Mouse (Mus musculus) kidney, adult 2 months (tissue): ENCODE data around the gene Atp2b2.

Experiments
- CTCF ChIP-seq: fragments of 200-500 bp; conservative IDR thresholded peaks from 2 replicates; pipeline ENCODE4 v1.5.1; 2011; ENCODE audit warnings: low read depth, mild to moderate bottlenecking, control low read depth, low read length, moderate library complexity, mixed read lengths; ENCODE audit not compliant: insufficient read depth, insufficient read length
- POLR2A ChIP-seq: fragments of 200-500 bp; IDR thresholded peaks from one replicate; pipeline ENCODE4 v1.6.1; 2011; ENCODE audit warnings: low read depth, low read length, control low read depth

- no peak for TF ChIP-seq CTCF
- TF ChIP-seq POLR2A: no peak
Observed at GRCm38 (mm10) chr6:113748351-113748750, 294.1 kb downstream of the Atp2b2 start.
